Mouse (Mus musculus) MEL (cell line): ENCODE measurements at regions not wholly inside any gene's neighbourhood (a gene's known extent, or its start where the extent isn't known, plus 50 kb on each side); places are given as distances from the start of the nearest gene placed in this dataset.

Source experiments
- DNase-seq: peaks from one replicate; pipeline ENCODE4 v3.0.0; 2011; ENCODE audit warnings: low read depth, low spot score
- H3K27ac ChIP-seq: 2 replicates; pipeline ENCODE4 v1.5.1; 2012; ENCODE audit warnings: low read depth, mild to moderate bottlenecking, control low read depth, low read length, moderate library complexity; ENCODE audit not compliant: control insufficient read depth
- H3K27me3 ChIP-seq, 2 experiments: fragments of 150-350 bp in 1 of 2; sonication (generic) in 1 of 2; 2 replicates each; pipeline ENCODE4 v1.6.1; 2012; ENCODE audit warnings: low read length in 2 of 2, mild to moderate bottlenecking in 2 of 2, improper control_type of control experiment in 1 of 2, moderate library complexity in 1 of 2; ENCODE audit not compliant: insufficient read depth in 2 of 2, control insufficient read depth in 1 of 2
- H3K36me3 ChIP-seq, 2 experiments: 2 replicates each; pipeline ENCODE4 v1.6.1; 2012 to 2014; ENCODE audit warnings: low read length in 2 of 2, improper control_type of control experiment in 1 of 2, inconsistent platforms in 1 of 2, mild to moderate bottlenecking in 1 of 2; ENCODE audit not compliant: insufficient read depth in 2 of 2, control insufficient read depth in 1 of 2
- H3K4me1 ChIP-seq, 2 experiments: fragments of 150-350 bp in 1 of 2; sonication (generic) in 1 of 2; 2 replicates each; pipeline ENCODE4 v1.6.1; 2012; ENCODE audit warnings: low read length in 2 of 2, improper control_type of control experiment in 1 of 2, mild to moderate bottlenecking in 1 of 2; ENCODE audit not compliant: insufficient read depth in 2 of 2, control insufficient read depth in 1 of 2
- H3K4me3 ChIP-seq, 2 experiments: fragments of 150-350 bp in 1 of 2; sonication (generic) in 1 of 2; 2 replicates each; pipeline ENCODE4 v1.5.1; 2012; ENCODE audit warnings: low read depth in 2 of 2, low read length in 2 of 2, mild to moderate bottlenecking in 2 of 2, moderate library complexity in 2 of 2, control low read depth in 1 of 2, improper control_type of control experiment in 1 of 2; ENCODE audit not compliant: control insufficient read depth in 1 of 2, insufficient read depth in 1 of 2
- H3K79me2 ChIP-seq: 2 replicates; pipeline ENCODE4 v1.6.1; 2012; ENCODE audit warnings: mild to moderate bottlenecking, low read length, moderate library complexity; ENCODE audit not compliant: control insufficient read depth, poor library complexity, insufficient read depth
- H3K9ac ChIP-seq: 2 replicates; pipeline ENCODE4 v1.6.1; 2012; ENCODE audit warnings: low read depth, mild to moderate bottlenecking, control low read depth, low read length, moderate library complexity; ENCODE audit not compliant: control insufficient read depth, poor library complexity, severe bottlenecking
- H3K9me3 ChIP-seq: fragments of 150-350 bp; sonication (generic); replicated peaks from 2 replicates; pipeline ENCODE4 v1.6.1; 2012; ENCODE audit warnings: mild to moderate bottlenecking, low read length, improper control_type of control experiment, moderate library complexity; ENCODE audit not compliant: insufficient read depth
- CHD1 ChIP-seq: IDR thresholded peaks from 2 replicates; pipeline ENCODE4 v1.6.1; 2012; ENCODE audit warnings: low read depth, mild to moderate bottlenecking, inconsistent platforms, low read length, improper control_type of control experiment
- CHD2 ChIP-seq: IDR thresholded peaks from 2 replicates; pipeline ENCODE4 v1.6.1; 2011; ENCODE audit warnings: low read length, improper control_type of control experiment
- EP300 ChIP-seq, 2 experiments: IDR thresholded peaks; 2 replicates each; pipeline ENCODE4 v1.6.1; 2011; ENCODE audit warnings: improper control_type of control experiment in 2 of 2, low read length in 2 of 2, low read depth in 1 of 2, mild to moderate bottlenecking in 1 of 2
- ETS1 ChIP-seq: IDR thresholded peaks from 2 replicates; pipeline ENCODE4 v1.6.1; 2012; ENCODE audit warnings: low read depth, mild to moderate bottlenecking, inconsistent platforms, low read length, improper control_type of control experiment, moderate library complexity
- GABPA ChIP-seq: IDR thresholded peaks from 2 replicates; pipeline ENCODE4 v1.6.1; 2012; ENCODE audit warnings: low read depth, mild to moderate bottlenecking, inconsistent platforms, low read length, improper control_type of control experiment, moderate library complexity
- JUND ChIP-seq: IDR thresholded peaks from 2 replicates; pipeline ENCODE4 v1.6.1; 2011; ENCODE audit warnings: low read depth, mild to moderate bottlenecking, improper control_type of control experiment, low read length
- MAX ChIP-seq: IDR thresholded peaks from 2 replicates; pipeline ENCODE4 v1.6.1; 2011; ENCODE audit warnings: low read length, improper control_type of control experiment
- MXI1 ChIP-seq: IDR thresholded peaks from 2 replicates; pipeline ENCODE4 v1.6.1; 2011; ENCODE audit warnings: mild to moderate bottlenecking, low read depth, low read length, improper control_type of control experiment
- MYB ChIP-seq: IDR thresholded peaks from 2 replicates; pipeline ENCODE4 v1.6.1; 2011; ENCODE audit warnings: mild to moderate bottlenecking, low read depth, low read length, improper control_type of control experiment
- MYC ChIP-seq: IDR thresholded peaks from 2 replicates; pipeline ENCODE4 v1.6.1; 2011; ENCODE audit warnings: low read depth, mild to moderate bottlenecking, low read length, improper control_type of control experiment, moderate library complexity
- NELFE ChIP-seq: IDR thresholded peaks from 2 replicates; pipeline ENCODE4 v1.6.1; 2011; ENCODE audit warnings: low read depth, low read length, improper control_type of control experiment
- NRF1 ChIP-seq: IDR thresholded peaks from 2 replicates; pipeline ENCODE4 v1.6.1; 2014; ENCODE audit warnings: low read depth, mild to moderate bottlenecking, inconsistent platforms, low read length, improper control_type of control experiment, moderate library complexity; ENCODE audit not compliant: poor library complexity, insufficient read depth, severe bottlenecking
- POLR2A ChIP-seq, 2 experiments: IDR thresholded peaks; 2 replicates each; pipeline ENCODE4 v1.6.1; 2011 to 2012; ENCODE audit warnings: low read length in 2 of 2, mild to moderate bottlenecking in 2 of 2, control low read depth in 1 of 2, improper control_type of control experiment in 1 of 2, low read depth in 1 of 2, moderate library complexity in 1 of 2; ENCODE audit not compliant: control insufficient read depth in 1 of 2, insufficient read depth in 1 of 2, poor library complexity in 1 of 2
- POLR2AphosphoS5 ChIP-seq: IDR thresholded peaks from 2 replicates; pipeline ENCODE4 v1.6.1; 2012; ENCODE audit warnings: low read depth, borderline replicate concordance, mild to moderate bottlenecking, inconsistent platforms, low read length, moderate library complexity, mixed read lengths
- SIN3A ChIP-seq: IDR thresholded peaks from 2 replicates; pipeline ENCODE4 v1.6.1; 2012; ENCODE audit warnings: low read length, improper control_type of control experiment, inconsistent platforms
- SMC3 ChIP-seq: IDR thresholded peaks from 2 replicates; pipeline ENCODE4 v1.6.1; 2011; ENCODE audit warnings: low read depth, low read length, improper control_type of control experiment
- TCF12 ChIP-seq: IDR thresholded peaks from 2 replicates; pipeline ENCODE4 v1.6.1; 2014; ENCODE audit warnings: low read depth, mild to moderate bottlenecking, inconsistent platforms, low read length, improper control_type of control experiment, moderate library complexity
- USF1 ChIP-seq: IDR thresholded peaks from 2 replicates; pipeline ENCODE4 v1.6.1; 2014; ENCODE audit warnings: low read depth, mild to moderate bottlenecking, inconsistent platforms, low read length, improper control_type of control experiment, moderate library complexity
- USF2 ChIP-seq, 2 experiments: IDR thresholded peaks; 2 replicates each; pipeline ENCODE4 v1.6.1; 2011 to 2012; ENCODE audit warnings: improper control_type of control experiment in 2 of 2, low read length in 2 of 2, borderline replicate concordance in 1 of 2, inconsistent platforms in 1 of 2, low read depth in 1 of 2, mild to moderate bottlenecking in 1 of 2; ENCODE audit not compliant: insufficient read depth in 1 of 2
- ZKSCAN1 ChIP-seq: IDR thresholded peaks from 2 replicates; pipeline ENCODE4 v1.6.1; 2012; ENCODE audit warnings: low read depth, mild to moderate bottlenecking, inconsistent platforms, low read length, improper control_type of control experiment, moderate library complexity
- ZNF384 ChIP-seq: IDR thresholded peaks from 2 replicates; pipeline ENCODE4 v1.6.1; 2012; ENCODE audit warnings: low read depth, mild to moderate bottlenecking, inconsistent platforms, low read length, improper control_type of control experiment

GRCm38 (mm10) chr1:185638631-185639030 lies 184.0 kb downstream of the Slc30a10 start:
- no peaks in the 10 kb centered on the region for H3K36me3 ChIP-seq
- no peaks in the 10 kb centered on the region for H3K79me2 ChIP-seq
- no peak for DNase-seq
- no peaks in the 10 kb centered on the region for H3K9me3 ChIP-seq
- H3K4me1 ChIP-seq, result no peaks in the 10 kb centered on the region
- H3K27ac ChIP-seq, result no peak overlapping the region
- H3K9ac ChIP-seq, result no peak overlapping the region
- TF ChIP-seq ETS1 (no peak), ZNF384 (no peak), POLR2A (IDR thresholded peaks at IDR 0.05; ENCODE audit: control insufficient read depth in 1 of 2, insufficient read depth in 1 of 2, low read depth in 1 of 2, low read length in 2 of 2, poor library complexity in 1 of 2) (no peak), SIN3A (no peak), JUND (no peak), USF2 (IDR thresholded peaks at IDR 0.05; ENCODE audit: borderline replicate concordance in 1 of 2, insufficient read depth in 1 of 2, low read depth in 1 of 2, low read length in 2 of 2) (no peak), NRF1 (no peak), USF1 (no peak), MXI1 (no peak), ZKSCAN1 (no peak), MYC (no peak), NELFE (no peak), CHD2 (no peak), CHD1 (no peak), SMC3 (no peak), MYB (no peak), TCF12 (no peak)
- TF ChIP-seq, all 39 proteins: peak for 0
- Histone ChIP-seq H3K27me3 (no peaks in the 10 kb centered on the region; a peak in 1 of 4 replicates), H3K4me3 (no peak overlapping the region)

GRCm38 (mm10) chr1:185639486-185639885 lies 184.8 kb downstream of the Slc30a10 start:
- no peak overlapping the region for H3K27ac ChIP-seq
- DNase-seq, result no peak
- no peaks in the 10 kb centered on the region for H3K4me1 ChIP-seq
- TF ChIP-seq GABPA (no peak), MYB (no peak), MAX (no peak), POLR2AphosphoS5 (no peak), USF2 (IDR thresholded peaks at IDR 0.05; ENCODE audit: borderline replicate concordance in 1 of 2, insufficient read depth in 1 of 2, low read depth in 1 of 2, low read length in 2 of 2) (no peak), SMC3 (no peak), EP300 (IDR thresholded peaks at IDR 0.05; ENCODE audit: low read depth in 1 of 2, low read length in 2 of 2) (no peak)
- no peaks in the 10 kb centered on the region for H3K9me3 ChIP-seq
- H3K79me2 ChIP-seq, result no peaks in the 10 kb centered on the region
- H3K36me3 ChIP-seq, result no peaks in the 10 kb centered on the region
- no peak overlapping the region for H3K9ac ChIP-seq
- no peak overlapping the region for H3K4me3 ChIP-seq
- H3K27me3 ChIP-seq, result no peaks in the 10 kb centered on the region; a peak in 1 of 4 replicates
